Mouse (Mus musculus): ENCODE measurements around the gene Tmem8b. TPM values are rescaled to one million over a fixed set of nuclear protein-coding genes. Genes with fewer than 3 reads are reported as not detected.

Tmem8b gene
- polyA plus RNA-seq, 1 experiment from 2014 or later: 3.6 TPM

Small RNAs within 50 kb of the gene (microRNA-seq; reads per million reads assigned to microRNA genes)
- not detected for gene Gm25262

Other genes starting within 250 kb of the Tmem8b start
- gene Fam166b, start 239.8 kb upstream of the Tmem8b start, polyA plus RNA-seq (2015; fragmentation: Nextera tagmentation; extraction: Ambion mirVana): 0.27 and 0.44 TPM in 2 replicates
- 5.9 and 7.4 TPM in 2 replicates for gene Tesk1, start 227.0 kb upstream of the Tmem8b start, polyA plus RNA-seq (2015; fragmentation: Nextera tagmentation; extraction: Ambion mirVana)
- 3.0 and 4.3 TPM in 2 replicates for gene Cd72, start 214.3 kb upstream of the Tmem8b start, polyA plus RNA-seq (2015; fragmentation: Nextera tagmentation; extraction: Ambion mirVana)
- gene Sit1, start 185.2 kb upstream of the Tmem8b start, polyA plus RNA-seq (2015; fragmentation: Nextera tagmentation; extraction: Ambion mirVana): not detected in 2 replicates
- gene Ccdc107, start 176.1 kb upstream of the Tmem8b start, polyA plus RNA-seq (2015; fragmentation: Nextera tagmentation; extraction: Ambion mirVana): 69.5 and 72.2 TPM in 2 replicates
- gene Arhgef39, start 169.3 kb upstream of the Tmem8b start, polyA plus RNA-seq (2015; fragmentation: Nextera tagmentation; extraction: Ambion mirVana): 40.8 and 45.3 TPM in 2 replicates
- gene Car9, start 162.0 kb upstream of the Tmem8b start, polyA plus RNA-seq (2015; fragmentation: Nextera tagmentation; extraction: Ambion mirVana): 1.7 and 2.1 TPM in 2 replicates
- 248 and 303 TPM in 2 replicates for gene Tpm2, start 145.2 kb upstream of the Tmem8b start, polyA plus RNA-seq (2015; fragmentation: Nextera tagmentation; extraction: Ambion mirVana)
- 61.6 and 66.4 TPM in 2 replicates for gene Creb3, start 106.6 kb upstream of the Tmem8b start, polyA plus RNA-seq (2015; fragmentation: Nextera tagmentation; extraction: Ambion mirVana)
- gene Tln1, start 106.3 kb upstream of the Tmem8b start, polyA plus RNA-seq (2015; fragmentation: Nextera tagmentation; extraction: Ambion mirVana): 71.8 and 81.0 TPM in 2 replicates
- 29.3 and 30.7 TPM in 2 replicates for gene Rgp1, start 90.3 kb upstream of the Tmem8b start, polyA plus RNA-seq (2015; fragmentation: Nextera tagmentation; extraction: Ambion mirVana)
- gene Gba2, start 90.1 kb upstream of the Tmem8b start, polyA plus RNA-seq (2015; fragmentation: Nextera tagmentation; extraction: Ambion mirVana): 20.4 and 22.7 TPM in 2 replicates
- gene Msmp, start 84.5 kb upstream of the Tmem8b start, polyA plus RNA-seq (2015; fragmentation: Nextera tagmentation; extraction: Ambion mirVana): 1.3 and 2.6 TPM in 2 replicates
- gene Npr2, start 37.0 kb upstream of the Tmem8b start, polyA plus RNA-seq (2015; fragmentation: Nextera tagmentation; extraction: Ambion mirVana): 8.0 and 10.2 TPM in 2 replicates
- gene Spag8, start 15.4 kb upstream of the Tmem8b start, polyA plus RNA-seq (2015; fragmentation: Nextera tagmentation; extraction: Ambion mirVana): 1.4 and 1.7 TPM in 2 replicates
- 115 and 129 TPM in 2 replicates for gene Hint2, start 12.5 kb upstream of the Tmem8b start, polyA plus RNA-seq (2015; fragmentation: Nextera tagmentation; extraction: Ambion mirVana)
- 2.7 and 3.3 TPM in 2 replicates for gene Fam221b, start 174 bp downstream of the Tmem8b start, polyA plus RNA-seq (2015; fragmentation: Nextera tagmentation; extraction: Ambion mirVana)
- gene Olfr70, start 31.8 kb downstream of the Tmem8b start, polyA plus RNA-seq (2015; fragmentation: Nextera tagmentation; extraction: Ambion mirVana): not detected in 2 replicates
- not detected in 2 replicates for gene Olfr71, start 41.3 kb downstream of the Tmem8b start, polyA plus RNA-seq (2015; fragmentation: Nextera tagmentation; extraction: Ambion mirVana)
- 0.77 and 1.0 TPM in 2 replicates for gene Hrct1, start 58.2 kb downstream of the Tmem8b start, polyA plus RNA-seq (2015; fragmentation: Nextera tagmentation; extraction: Ambion mirVana)
- 0.12 and 0.19 TPM in 2 replicates for gene Spaar, start 61.1 kb downstream of the Tmem8b start, polyA plus RNA-seq (2015; fragmentation: Nextera tagmentation; extraction: Ambion mirVana)
- not detected in 2 replicates for gene Olfr159, start 102.0 kb downstream of the Tmem8b start, polyA plus RNA-seq (2015; fragmentation: Nextera tagmentation; extraction: Ambion mirVana)
- not detected in 2 replicates for gene Olfr156, start 154.9 kb downstream of the Tmem8b start, polyA plus RNA-seq (2015; fragmentation: Nextera tagmentation; extraction: Ambion mirVana)
- gene Olfr157, start 171.2 kb downstream of the Tmem8b start, polyA plus RNA-seq (2015; fragmentation: Nextera tagmentation; extraction: Ambion mirVana): not detected in 2 replicates
- gene Olfr155, start 182.6 kb downstream of the Tmem8b start, polyA plus RNA-seq (2015; fragmentation: Nextera tagmentation; extraction: Ambion mirVana): not detected in 2 replicates
- 24.1 and 25.0 TPM in 2 replicates for gene Reck, start 206.6 kb downstream of the Tmem8b start, polyA plus RNA-seq (2015; fragmentation: Nextera tagmentation; extraction: Ambion mirVana)

Data from kidney, embryonic 15.5 days (tissue).